Comparison of ENCODE assay signal across 9 mouse cellular contexts in genomic region chr10:93763074-93763473, GRCm38 (mm10).
DNase-seq lines count a peak whose midpoint lies in the region; ATAC-seq and TF ChIP-seq lines count a peak whose summit lies in the region.
"Had no signal": no experiment of that assay in that cellular context is flagged by ENCODE, and none has a peak within 500 bp of the region (broad histone marks: within the 10 kb centered on the region; RNA-seq: fewer than 3 reads in every experiment).

No protein-coding gene starts in this region.

- H3K36me3 ChIP-seq in heart, adult 2 months (ENCODE audit: control insufficient read depth, insufficient read depth, low read length): no peaks in the 10 kb centered on the region
- no peaks in the 10 kb centered on the region for H3K36me3 ChIP-seq in midbrain, postnatal 0 days (ENCODE audit: insufficient read depth, low read length)
- H3K36me3 ChIP-seq: liver, embryonic 15.5 days had no signal

- ATAC-seq in granulocyte monocyte progenitor cell, adult 5-6 weeks (replicated peaks; ENCODE audit: poor library complexity, severe bottlenecking): peak; percentile 87
- no peak for ATAC-seq in midbrain, postnatal 0 days (ENCODE audit: low FRiP score)
- ATAC-seq in frontal cortex, adult (ENCODE audit: low TSS enrichment): no peak

- no peak overlapping the region for H3K4me2 ChIP-seq in midbrain, postnatal 0 days (ENCODE audit: low read depth, low read length, poor library complexity, severe bottlenecking)
- H3K4me2 ChIP-seq: liver, embryonic 15.5 days had no signal

- H3K9ac ChIP-seq in heart, adult 2 months (ENCODE audit: low read depth, low read length): no peak overlapping the region
- no peak overlapping the region for H3K9ac ChIP-seq in midbrain, postnatal 0 days (replicated peaks; ENCODE audit: low read length, poor library complexity, severe bottlenecking)
- H3K9ac ChIP-seq: liver, embryonic 15.5 days had no signal

- H3K27ac ChIP-seq in heart, adult 2 months: no peak overlapping the region
- H3K27ac ChIP-seq in midbrain, postnatal 0 days (ENCODE audit: low read depth, low read length): no peak overlapping the region
- H3K27ac ChIP-seq: liver, embryonic 15.5 days had no signal

- peak in 1 of 2 experiments; percentile 40 for DNase-seq in heart, adult 2 months
- DNase-seq in heart, adult 8-10 months (ENCODE audit: low spot score): no peak
- peak; percentile 63 to 66 for DNase-seq in B cell, adult 2 months
- peak; percentile 80 for DNase-seq in ZHBTc4 (ENCODE audit: low read depth, low spot score)
- no peak for DNase-seq in midbrain, postnatal 0 days (ENCODE audit: low spot score)
- no peak for DNase-seq in layer of hippocampus, postnatal 14 days (ENCODE audit: low spot score in 2 of 2)

- TF ChIP-seq EP300 in heart, adult 2 months (IDR thresholded peaks at IDR 0.05; ENCODE audit: insufficient read depth, low read depth, low read length): no peak

- no peaks in the 10 kb centered on the region for H3K9me3 ChIP-seq in midbrain, postnatal 0 days (ENCODE audit: low read length)
- H3K9me3 ChIP-seq: liver, embryonic 15.5 days had no signal

- no peaks in the 10 kb centered on the region for H3K27me3 ChIP-seq in heart, adult 2 months (ENCODE audit: control insufficient read depth, insufficient read depth, low read length)
- H3K27me3 ChIP-seq in midbrain, postnatal 0 days (ENCODE audit: insufficient read depth, low read length): no peaks in the 10 kb centered on the region
- H3K27me3 ChIP-seq: liver, embryonic 15.5 days had no signal

- no peak for TF ChIP-seq POLR2A in heart, adult 2 months (IDR thresholded peaks at IDR 0.05; ENCODE audit: insufficient read depth, low read depth, low read length)

- intact Hi-C loops in heart, adult 2 months (cut with DNase I): loop anchor here (5.0 kb wide), 1 partner anchor 151 kb away; no protein-coding TSS in a partner anchor

- 38% methylated on average over 5 of the region's 5 CpGs for WGBS in heart, adult 2 months
- 43% methylated on average over 5 of the region's 5 CpGs for WGBS in midbrain, postnatal 0 days

- TF ChIP-seq CTCF in heart, adult 2 months (IDR thresholded peaks at IDR 0.05): peak; percentile 81
- peak; percentile 62 for TF ChIP-seq CTCF in midbrain, postnatal 0 days (IDR thresholded peaks at IDR 0.05)

- H3K4me1 ChIP-seq in heart, adult 2 months (ENCODE audit: control insufficient read depth, insufficient read depth, low read length): no peaks in the 10 kb centered on the region; the same call in 1 of the 2 replicates
- H3K4me1 ChIP-seq in midbrain, postnatal 0 days (ENCODE audit: insufficient read depth, low read length): no peaks in the 10 kb centered on the region

- H3K4me3 ChIP-seq in heart, adult 2 months: no peak overlapping the region
- no peak overlapping the region for H3K4me3 ChIP-seq in midbrain, postnatal 0 days (ENCODE audit: low read depth, low read length)
- H3K4me3 ChIP-seq: liver, embryonic 15.5 days had no signal

- no peaks in the 10 kb centered on the region for H3K79me2 ChIP-seq in heart, adult 2 months (replicated peaks; ENCODE audit: control insufficient read depth, insufficient read depth, low read length)

Comparison
In these comparisons a context has a peak if more than half of its experiments do, and no peak if none do; other contexts are left out.
1. DNase-seq: peak in B cell, adult 2 months (2 of 2) and ZHBTc4 (single experiment); none in heart, adult 8-10 months (single experiment), midbrain, postnatal 0 days (single experiment) and layer of hippocampus, postnatal 14 days (0 of 2).